Mouse (Mus musculus) hindlimb bud, embryonic 11.5 days (tissue): ENCODE data around the gene Olfr56.
"Not testable (repeated sequence)": the region's sequence is repeated elsewhere in the genome, so short reads cannot be mapped to it uniquely, and the experiment has no call there.

ENCODE experiments used
- DNase-seq: peaks from one replicate; pipeline ENCODE4 v3.0.0-alpha.2; 2012; ENCODE audit warnings: low read depth, low spot score; ENCODE audit errors: extremely low spot score

Olfr56 gene

DNA sequence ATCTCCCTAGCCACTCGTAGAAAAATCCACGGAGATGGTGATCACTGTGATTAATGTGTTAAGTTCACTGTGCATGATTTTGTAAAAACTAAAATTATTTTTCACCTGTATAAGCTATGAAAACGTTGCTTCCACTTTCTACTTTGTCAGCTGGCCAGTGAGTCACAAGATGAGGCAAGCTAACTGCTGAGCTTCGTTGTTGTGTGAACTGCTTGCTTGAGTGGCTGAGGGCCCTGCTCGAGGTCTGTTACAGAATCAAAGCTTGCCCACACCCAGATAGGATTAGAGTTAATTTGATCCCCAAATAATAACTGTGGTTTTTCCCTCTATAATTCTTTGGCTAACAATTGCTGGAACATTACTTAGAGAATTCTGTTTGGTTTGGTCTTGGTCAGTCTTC is 73.2 kb downstream of the Olfr56 start:
- not testable (repeated sequence) for DNase-seq

- DNase-seq, result not testable (repeated sequence)
These were observed 81.4 kb downstream of the Olfr56 start for GRCm38 (mm10) chr11:49060061-49060460.

DNA sequence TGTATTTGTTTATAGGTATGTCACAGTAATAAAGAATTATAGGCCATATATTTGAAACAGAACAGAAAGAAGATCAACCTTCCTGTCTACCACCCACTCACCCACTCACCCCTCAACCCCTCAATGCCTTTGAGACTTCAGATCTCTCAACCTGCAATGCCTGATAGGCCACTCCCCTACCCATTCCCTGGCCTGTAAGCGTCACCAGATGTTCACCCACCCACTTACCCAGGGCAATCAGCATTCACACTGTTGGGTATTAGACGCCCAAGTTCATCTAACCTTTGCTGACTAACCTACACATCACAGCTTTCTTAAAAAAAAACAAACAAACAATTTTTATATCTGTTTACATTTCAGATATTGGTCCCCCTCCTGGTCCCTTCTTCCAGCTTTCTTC is 83.2 kb downstream of the Olfr56 start:
- DNase-seq, result not testable (repeated sequence)

DNA sequence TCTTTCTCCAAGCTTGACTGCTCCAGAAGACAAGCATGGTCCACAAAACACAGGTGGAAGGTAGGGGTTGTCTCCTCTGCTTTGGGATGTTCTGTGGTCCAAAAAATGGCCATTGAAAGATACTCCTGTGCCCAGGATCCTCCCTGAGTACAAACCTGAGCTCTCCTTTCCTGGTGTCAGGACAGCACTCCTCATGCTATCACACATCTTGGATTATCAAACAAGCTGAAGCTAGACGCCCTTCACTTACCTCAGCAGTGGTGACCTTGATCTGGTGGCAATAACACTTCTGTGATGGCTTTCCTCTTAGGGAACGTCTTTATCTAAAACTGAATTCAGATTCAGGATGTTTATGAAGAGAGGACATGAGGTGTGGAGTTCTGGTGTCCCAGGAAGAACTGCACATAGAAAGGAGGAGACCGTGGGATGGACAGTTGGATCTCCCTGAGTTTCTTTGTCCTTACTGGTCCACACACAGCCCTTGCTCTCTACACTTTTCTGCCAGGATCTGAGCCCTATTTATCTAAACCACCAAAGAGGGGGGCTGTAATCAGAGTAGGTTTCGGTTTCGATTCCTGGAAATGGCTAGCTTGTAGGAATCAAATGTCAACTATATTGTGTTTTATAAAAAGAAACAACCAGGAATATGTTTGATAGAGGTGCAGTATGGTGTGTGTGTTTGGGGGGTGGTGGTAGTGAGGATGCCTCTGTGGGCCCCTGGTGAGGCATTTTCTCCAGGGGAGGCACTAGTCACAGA is 85.2 kb downstream of the Olfr56 start, which contains the start of gene Tgtp2:
TSS of gene Tgtp2 (minus strand) at position 494 of the 757 bp plus-strand sequence.
- DNase-seq, result not testable (repeated sequence)

- no peak for DNase-seq
These were observed 89.7 kb downstream of the Olfr56 start for GRCm38 (mm10) chr11:49068358-49068757.

DNA sequence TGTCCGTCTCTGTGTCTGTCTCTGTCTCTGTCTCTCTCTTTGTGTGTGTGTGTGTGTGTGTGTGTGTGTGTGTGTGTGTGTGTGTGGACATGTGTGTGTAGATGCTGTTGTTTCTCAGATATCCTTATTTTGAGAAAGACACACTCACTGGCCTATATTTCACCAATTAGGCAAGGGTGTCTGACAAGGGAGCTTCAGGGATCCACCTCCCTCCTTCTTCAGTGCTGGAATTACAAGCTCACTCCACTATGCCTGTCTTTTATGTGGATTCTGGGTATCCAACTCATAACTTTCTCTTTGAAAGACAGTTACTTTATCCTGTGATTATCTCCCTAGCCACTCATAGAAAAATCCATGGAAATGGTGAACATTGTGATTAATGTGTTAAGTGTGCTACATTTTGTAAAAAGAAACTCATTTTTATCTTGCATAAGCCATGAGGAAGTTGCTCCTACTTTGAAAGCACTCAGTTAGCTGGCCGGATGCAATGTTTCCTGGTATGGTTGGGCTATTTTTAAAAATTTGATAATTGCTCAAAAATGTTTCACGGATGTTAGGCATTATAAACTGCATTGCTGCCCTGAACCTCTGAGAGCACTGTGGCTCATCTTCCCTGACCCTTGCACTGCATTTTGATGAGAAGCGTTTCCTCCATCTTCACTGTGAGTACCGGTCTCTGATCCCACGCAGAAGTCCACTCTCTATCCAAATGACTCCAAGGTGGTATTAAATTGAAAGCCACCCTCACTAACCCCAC is 97.5 kb downstream of the Olfr56 start, which contains the start of gene Ifi47:
TSS of gene Ifi47 (plus strand) at position 587 of the 757 bp plus-strand sequence.
- not testable (repeated sequence) for DNase-seq

GRCm38 (mm10) chr11:49077012-49077411 is 98.3 kb downstream of the Olfr56 start:
- no peak for DNase-seq

GRCm38 (mm10) chr11:49078719-49079118 is 100.0 kb downstream of the Olfr56 start:
- DNase-seq, result no peak

DNA sequence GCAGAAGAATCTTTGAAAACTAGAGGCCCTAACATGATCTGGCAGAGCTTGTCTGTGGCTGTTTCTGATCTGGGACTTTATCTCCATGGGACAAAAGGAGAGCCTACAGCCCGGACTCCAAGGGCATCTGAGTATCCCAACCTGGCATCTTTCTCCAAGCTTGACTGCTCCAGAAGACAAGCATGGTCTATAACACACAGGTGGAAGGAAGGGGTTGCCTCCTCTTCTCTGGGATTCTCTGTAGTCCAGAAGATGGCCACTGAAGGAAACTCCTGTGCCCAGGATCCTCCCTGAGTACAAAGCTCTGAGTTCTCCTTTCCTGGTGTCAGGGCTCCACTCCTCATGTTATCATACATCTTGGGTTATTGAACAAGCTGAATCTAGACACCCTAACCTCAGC is 101.9 kb downstream of the Olfr56 start:
- DNase-seq, result no peak

GRCm38 (mm10) chr11:49081356-49081755 is 102.7 kb downstream of the Olfr56 start:
- DNase-seq, result no peak

GRCm38 (mm10) chr11:49081886-49082285 is 103.2 kb downstream of the Olfr56 start:
- no peak for DNase-seq

- DNase-seq, result no peak
These were observed 104.5 kb downstream of the Olfr56 start for GRCm38 (mm10) chr11:49083146-49083545.

DNA sequence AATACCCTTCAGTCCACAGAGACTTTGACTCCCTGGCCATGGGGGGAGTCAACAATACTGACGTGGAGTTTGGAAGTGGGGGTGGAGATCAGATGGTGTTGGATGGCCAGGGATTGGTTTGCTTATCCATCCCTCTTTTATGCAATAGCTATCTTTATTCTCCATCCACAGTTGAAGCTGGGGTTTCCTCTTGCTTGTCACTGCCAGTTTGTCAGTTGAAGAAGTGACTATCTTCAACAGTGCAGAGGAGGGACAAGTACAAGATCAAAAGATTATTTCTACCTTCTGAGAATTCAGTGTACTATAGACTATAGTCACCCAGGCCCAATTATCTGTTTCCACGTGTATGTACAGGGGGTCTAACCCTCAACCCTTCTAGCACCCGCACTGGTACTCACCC is 105.1 kb downstream of the Olfr56 start:
- DNase-seq, result no peak

- no peak for DNase-seq
These were observed 105.7 kb downstream of the Olfr56 start for GRCm38 (mm10) chr11:49084385-49084784.

DNA sequence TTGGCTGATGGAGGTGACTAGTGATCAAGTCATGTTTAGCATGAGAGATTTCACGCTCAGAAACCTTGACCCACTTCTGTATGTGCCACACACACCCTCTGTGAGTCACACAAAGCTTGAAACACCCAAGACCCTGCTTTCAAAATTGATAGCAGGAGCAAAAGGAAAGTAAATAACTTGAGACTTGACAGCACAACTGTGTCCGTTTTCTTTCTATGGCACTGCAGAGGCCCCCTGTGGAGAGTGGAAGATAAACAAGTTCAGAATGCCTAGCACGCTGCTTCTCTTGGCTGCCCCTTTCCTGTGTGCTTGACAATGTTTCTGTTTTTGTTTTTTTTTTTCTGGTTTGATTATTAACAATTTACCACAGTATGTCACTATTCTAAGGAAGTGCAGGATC is 106.2 kb downstream of the Olfr56 start:
- no peak for DNase-seq

DNA sequence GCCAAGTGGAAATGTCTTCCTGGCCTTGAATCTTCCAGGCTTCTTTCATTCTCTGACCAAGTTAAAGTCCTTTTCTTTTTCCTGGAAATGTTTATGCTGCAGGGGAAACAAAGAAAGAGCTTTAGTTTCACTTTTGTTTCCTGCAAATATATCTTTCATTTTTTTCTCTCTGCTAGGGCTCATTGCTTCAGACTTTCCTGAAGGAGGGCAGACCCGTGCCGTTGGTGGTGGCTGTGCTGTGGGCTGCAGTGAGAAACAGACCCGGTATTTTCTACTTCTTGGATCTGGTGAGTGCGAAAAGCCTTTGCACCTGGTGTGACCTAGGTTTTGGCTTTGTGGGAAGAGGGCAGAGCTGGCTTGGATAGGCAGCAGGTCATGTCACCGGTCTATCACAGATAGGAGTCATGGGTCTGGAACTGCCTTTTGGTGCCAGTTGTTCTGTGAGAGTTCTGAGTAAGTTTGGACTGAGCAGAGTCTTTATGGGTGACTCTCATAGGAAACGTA is 108.2 kb downstream of the Olfr56 start:
- DNase-seq, result no peak

GRCm38 (mm10) chr11:49087830-49088616 is 109.3 kb downstream of the Olfr56 start:
- DNase-seq, result no peak

- no peak for DNase-seq
These were observed 110.4 kb downstream of the Olfr56 start for GRCm38 (mm10) chr11:49088990-49089652.

DNA sequence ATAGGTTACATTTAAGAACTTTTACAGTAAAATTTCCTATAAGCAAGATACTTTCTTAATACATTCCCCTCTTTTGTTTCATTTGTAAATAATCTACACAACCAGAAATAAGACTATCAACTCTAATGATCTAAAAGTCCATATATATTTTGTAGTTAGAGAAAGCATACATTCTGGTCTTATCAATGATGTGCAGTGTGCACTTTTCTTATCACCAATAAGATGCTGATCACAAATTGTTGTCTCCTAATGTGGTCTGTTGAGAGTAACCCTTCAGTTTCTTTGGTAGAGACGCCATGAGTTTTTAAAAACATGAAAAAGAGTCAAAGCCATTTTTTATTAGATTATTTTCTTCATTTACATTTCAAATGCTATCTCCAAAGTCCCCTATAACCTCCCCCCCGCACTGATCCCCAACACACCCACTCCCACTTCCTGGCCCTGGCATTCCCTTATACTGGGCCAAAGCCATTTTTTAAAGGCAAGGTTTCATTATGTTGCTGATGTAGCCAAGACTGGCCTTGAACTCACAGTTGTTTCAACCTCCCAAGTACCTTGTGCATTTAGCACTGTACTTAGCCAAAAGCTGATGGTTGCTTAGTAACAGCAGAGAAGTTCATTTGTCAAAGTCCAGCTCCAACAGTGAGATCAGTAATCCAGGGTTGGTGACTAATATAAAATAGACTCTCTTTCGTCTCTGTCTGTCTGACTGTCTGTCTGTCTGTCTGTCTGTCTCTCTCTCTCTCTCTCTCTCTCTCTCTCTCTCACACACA is 111.2 kb downstream of the Olfr56 start:
- DNase-seq, result no peak

GRCm38 (mm10) chr11:49090551-49090950 is 111.9 kb downstream of the Olfr56 start:
- DNase-seq, result no peak
